Mouse (Mus musculus) heart, embryonic 13.5 days (tissue): ENCODE results near the gene Lyve1. TPM values are rescaled to one million over a fixed set of nuclear protein-coding genes. Genes with fewer than 3 reads are reported as not detected.

Experiments
- ATAC-seq: fragments of 200-750 bp; cut with Nextera tagmentation; 2 replicates; pipeline ENCODE4 v1.8.0; 2017; ENCODE audit warnings: moderate TSS enrichment; ENCODE audit not compliant: insufficient number of reproducible peaks, low FRiP score, low TSS enrichment; ENCODE audit errors: extremely low read depth
- H3K27ac ChIP-seq: fragments of 300-500 bp; sonication (generic); replicated peaks from 2 replicates; pipeline ENCODE4 v1.5.1; 2015; ENCODE audit warnings: moderate library complexity, mild to moderate bottlenecking, inconsistent platforms
- H3K27me3 ChIP-seq: fragments of 300-500 bp; sonication (generic); replicated peaks from 2 replicates; pipeline ENCODE4 v1.6.1; 2015; ENCODE audit warnings: mild to moderate bottlenecking, inconsistent platforms
- H3K36me3 ChIP-seq: fragments of 300-500 bp; sonication (generic); 2 replicates; pipeline ENCODE4 v1.6.1; 2015; ENCODE audit warnings: mild to moderate bottlenecking, inconsistent platforms
- H3K4me1 ChIP-seq: fragments of 300-500 bp; sonication (generic); 2 replicates; pipeline ENCODE4 v1.6.1; 2015; ENCODE audit warnings: inconsistent platforms
- H3K4me2 ChIP-seq: fragments of 300-500 bp; sonication (generic); 2 replicates; pipeline ENCODE4 v1.6.1; 2015; ENCODE audit warnings: inconsistent platforms, mild to moderate bottlenecking, moderate library complexity
- H3K4me3 ChIP-seq: fragments of 300-500 bp; sonication (generic); 2 replicates; pipeline ENCODE4 v1.5.1; 2015; ENCODE audit warnings: moderate library complexity, mild to moderate bottlenecking, inconsistent platforms
- H3K9ac ChIP-seq: fragments of 300-500 bp; sonication (generic); 2 replicates; pipeline ENCODE4 v1.6.1; 2015; ENCODE audit warnings: inconsistent platforms, mild to moderate bottlenecking, moderate library complexity
- H3K9me3 ChIP-seq: fragments of 300-500 bp; sonication (generic); 2 replicates; pipeline ENCODE4 v1.6.1; 2016; ENCODE audit warnings: inconsistent platforms
- WGBS: fragments of 180-500 bp; shearing (Covaris S2); methylation state at CpG from one replicate; pipeline ENCODE4 v1.1.7; 2015; ENCODE audit warnings: mixed read lengths; 5-methylcytosine and 5-hydroxymethylcytosine counted together
- polyA plus RNA-seq: library from polyadenylated mRNA; unstranded; fragments of >200 nt; fragmentation: Nextera tagmentation; extraction: Ambion mirVana; gene quantifications from 2 replicates; pipeline ENCODE4 v1.2.1, GENCODE M21; 2015

Lyve1 gene
- polyA plus RNA-seq, 1 experiment from 2014 or later: 6.2 TPM

GRCm38 (mm10) chr7:110823076-110823475 lies 40.0 kb downstream of the Lyve1 start:
- H3K36me3 ChIP-seq: peaks cover 53% of the 10 kb centered on the region
- WGBS: 67% methylated on average over 8 of the region's 8 CpGs
- no peak overlapping the region for H3K9ac ChIP-seq
- no peak overlapping the region for H3K4me2 ChIP-seq
- ATAC-seq: no peak
- H3K4me3 ChIP-seq: no peak overlapping the region
- H3K9me3 ChIP-seq: no peaks in the 10 kb centered on the region
- H3K27ac ChIP-seq: 0 out of 2 replicates have a peak overlapping the region, but pooled peaks have one; percentile 58
- peaks cover 64% of the 10 kb centered on the region for H3K4me1 ChIP-seq
- H3K27me3 ChIP-seq: no peaks in the 10 kb centered on the region

DNA sequence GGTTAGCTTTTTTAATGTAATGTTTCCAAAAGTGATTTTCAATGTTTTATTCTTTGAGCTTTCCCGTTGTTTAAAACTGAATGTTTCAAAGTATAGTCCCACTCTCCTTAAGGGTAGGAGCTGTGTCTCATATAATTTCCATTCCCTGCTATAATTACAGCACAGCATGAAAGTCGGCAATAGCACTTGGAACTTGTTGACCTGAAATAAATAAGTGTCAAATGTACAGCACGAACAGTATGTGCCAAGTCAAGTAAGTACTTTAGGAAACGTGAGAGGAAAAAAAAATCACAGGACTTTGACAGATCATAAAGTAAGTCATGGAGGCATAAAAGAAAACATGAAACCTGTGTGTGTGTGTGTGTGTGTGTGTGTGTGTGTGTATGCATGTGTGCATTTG lies 41.0 kb downstream of the Lyve1 start:
- 63% methylated on average over 4 of the region's 4 CpGs for WGBS

DNA sequence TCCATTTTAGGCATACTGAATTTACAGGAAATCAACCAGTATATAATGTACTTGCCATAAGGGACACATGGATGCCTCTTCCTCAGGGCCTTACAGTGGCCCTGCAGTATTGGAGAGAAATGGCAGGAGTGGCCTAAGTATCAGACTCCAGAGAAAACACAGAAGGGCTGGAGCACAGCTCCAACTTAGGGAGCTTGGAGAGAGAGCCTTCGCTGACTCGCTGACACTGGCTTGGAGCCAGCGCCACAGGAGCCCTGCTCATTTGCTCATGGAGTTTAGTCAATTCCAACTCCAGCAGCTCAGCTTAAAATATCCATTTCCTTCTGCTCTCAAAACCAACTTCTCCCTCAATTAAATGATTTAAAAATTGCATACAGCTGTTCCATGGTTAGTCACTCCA lies 41.4 kb downstream of the Lyve1 start:
- WGBS: 6% methylated on average over 3 of the region's 3 CpGs

More for the DNA sequence above, 41.0 kb downstream of the Lyve1 start:
- H3K4me1 ChIP-seq: peaks cover 65% of the 10 kb centered on the region
- no peak overlapping the region; the same call in 1 of the 2 replicates for H3K9ac ChIP-seq
- H3K36me3 ChIP-seq: peaks cover 46% of the 10 kb centered on the region
- no peak for ATAC-seq
- peak overlapping the region; percentile 85 for H3K27ac ChIP-seq
- no peak overlapping the region for H3K4me2 ChIP-seq
- no peaks in the 10 kb centered on the region for H3K9me3 ChIP-seq
- no peak overlapping the region for H3K4me3 ChIP-seq
- H3K27me3 ChIP-seq: no peaks in the 10 kb centered on the region

DNA sequence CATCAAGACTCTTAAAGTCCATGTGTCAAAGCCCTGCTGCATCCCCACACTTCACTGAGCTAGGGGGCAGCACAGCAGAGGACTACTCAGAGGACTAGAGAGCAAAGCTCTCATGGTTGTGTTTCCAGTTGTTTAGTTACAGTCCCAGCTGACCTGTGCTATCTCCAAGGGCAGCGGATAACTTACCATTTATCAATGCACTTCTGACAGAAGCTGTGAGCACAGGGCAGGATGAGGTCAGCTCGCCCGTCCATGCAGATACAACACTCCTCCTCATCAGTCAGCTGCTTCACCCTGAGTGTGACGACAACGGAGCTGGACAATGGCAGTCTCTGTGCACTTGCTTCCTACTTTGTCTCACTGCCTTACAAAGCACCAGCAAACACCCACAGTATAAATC lies 42.0 kb downstream of the Lyve1 start:
- Histone ChIP-seq H3K9ac (peak overlapping the region; percentile 37), H3K9me3 (no peaks in the 10 kb centered on the region), H3K4me3 (no peak overlapping the region), H3K36me3 (peaks cover 36% of the 10 kb centered on the region), H3K27me3 (no peaks in the 10 kb centered on the region), H3K27ac (peak overlapping the region; percentile 85), H3K4me2 (peak overlapping the region; percentile 20), H3K4me1 (peaks cover 65% of the 10 kb centered on the region)
- ATAC-seq: no peak
- 14% methylated on average over 5 of the region's 5 CpGs for WGBS

More for the DNA sequence above, 41.4 kb downstream of the Lyve1 start:
- Histone ChIP-seq H3K27me3 (no peaks in the 10 kb centered on the region), H3K36me3 (peaks cover 42% of the 10 kb centered on the region), H3K4me1 (peaks cover 65% of the 10 kb centered on the region), H3K4me2 (peak overlapping the region; percentile 20; the same call in 1 of the 2 replicates), H3K27ac (peak overlapping the region; percentile 85), H3K9me3 (no peaks in the 10 kb centered on the region), H3K9ac (no peak overlapping the region; the same call in 1 of the 2 replicates), H3K4me3 (no peak overlapping the region)
- no peak for ATAC-seq

DNA sequence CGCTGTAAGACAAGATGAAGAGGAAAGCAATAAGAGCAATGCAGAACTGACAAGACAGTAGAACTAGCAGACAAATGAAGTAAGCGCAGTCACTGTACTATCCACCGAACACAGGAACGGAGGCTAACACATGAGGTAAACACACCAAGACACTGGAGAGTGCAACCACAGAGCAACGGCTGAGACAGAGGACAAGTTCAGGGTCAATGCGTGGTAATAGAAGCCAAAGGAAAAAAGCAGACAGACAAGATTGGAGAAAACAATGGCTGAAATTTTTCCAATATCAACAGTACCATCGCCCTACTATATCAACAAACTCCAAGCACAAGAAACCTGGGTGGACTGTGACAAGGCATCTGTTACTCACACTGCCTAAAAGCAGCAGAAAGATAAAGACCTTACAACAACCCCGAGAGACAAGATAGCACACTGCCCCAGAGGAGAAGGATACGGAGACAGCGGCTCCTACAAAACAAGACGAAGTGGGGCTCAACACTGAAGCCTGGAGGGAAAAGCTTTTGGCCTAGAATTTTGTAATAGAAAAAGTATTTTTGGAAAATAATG lies 44.2 kb downstream of the Lyve1 start:
- no peaks in the 10 kb centered on the region for H3K27me3 ChIP-seq
- no peaks in the 10 kb centered on the region for H3K9me3 ChIP-seq
- H3K4me2 ChIP-seq: peak overlapping the region; percentile 11; the same call in 1 of the 2 replicates
- H3K36me3 ChIP-seq: peaks cover 24% of the 10 kb centered on the region
- H3K4me1 ChIP-seq: peaks cover 57% of the 10 kb centered on the region
- no peak for ATAC-seq
- 37% methylated on average over 11 of the region's 11 CpGs for WGBS
- peak overlapping the region; percentile 29; the same call in 1 of the 2 replicates for H3K27ac ChIP-seq
- H3K4me3 ChIP-seq: no peak overlapping the region
- H3K9ac ChIP-seq: peak overlapping the region; percentile 44; the same call in 1 of the 2 replicates

GRCm38 (mm10) chr7:110818206-110818605 lies 44.8 kb downstream of the Lyve1 start:
- Histone ChIP-seq H3K27me3 (no peaks in the 10 kb centered on the region), H3K36me3 (peaks cover 20% of the 10 kb centered on the region), H3K4me3 (no peak overlapping the region), H3K4me2 (no peak overlapping the region), H3K27ac (peak overlapping the region; percentile 29), H3K4me1 (peaks cover 51% of the 10 kb centered on the region), H3K9me3 (no peaks in the 10 kb centered on the region), H3K9ac (peak overlapping the region; percentile 5)
- no peak for ATAC-seq
- WGBS: 51% methylated on average over 6 of the region's 6 CpGs

GRCm38 (mm10) chr7:110816037-110816436 lies 47.0 kb downstream of the Lyve1 start:
- WGBS: 61% methylated on average over 5 of the region's 5 CpGs
- Histone ChIP-seq H3K4me3 (no peak overlapping the region), H3K9me3 (no peaks in the 10 kb centered on the region), H3K27me3 (no peaks in the 10 kb centered on the region), H3K27ac (no peak overlapping the region), H3K9ac (no peak overlapping the region), H3K36me3 (peaks cover 24% of the 10 kb centered on the region), H3K4me1 (peaks cover 36% of the 10 kb centered on the region), H3K4me2 (no peak overlapping the region)
- ATAC-seq: no peak

- Histone ChIP-seq H3K27me3 (no peaks in the 10 kb centered on the region), H3K4me2 (no peak overlapping the region), H3K9ac (no peak overlapping the region), H3K36me3 (peaks cover 34% of the 10 kb centered on the region), H3K9me3 (no peaks in the 10 kb centered on the region), H3K4me3 (no peak overlapping the region), H3K4me1 (peaks cover 19% of the 10 kb centered on the region), H3K27ac (no peak overlapping the region)
- ATAC-seq: no peak
- 54% methylated on average over 1 of the region's 1 CpGs for WGBS
Measured at GRCm38 (mm10) chr7:110813983-110814382, 49.1 kb downstream of the Lyve1 start.

DNA sequence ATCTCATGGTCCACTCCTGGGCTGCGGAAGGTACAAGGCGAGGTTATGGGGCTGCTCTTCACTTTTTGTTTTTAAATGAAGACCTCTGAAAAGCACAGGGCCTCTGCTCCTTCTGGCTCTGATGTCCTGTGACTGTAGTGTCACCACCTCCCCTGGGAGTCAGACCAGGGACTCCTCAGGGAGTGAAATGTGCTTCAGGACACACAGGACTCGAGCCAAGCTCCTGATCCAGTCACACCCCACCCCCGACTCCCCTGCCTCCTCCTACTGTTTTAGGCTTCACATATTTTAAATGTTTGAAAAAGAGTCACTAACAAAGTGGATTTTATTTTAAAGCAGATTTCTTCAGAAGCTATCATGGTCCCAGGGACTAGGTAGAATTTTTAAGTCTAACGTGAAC lies 51.5 kb downstream of the Lyve1 start:
- Histone ChIP-seq H3K9me3 (no peaks in the 10 kb centered on the region), H3K27me3 (no peaks in the 10 kb centered on the region), H3K4me1 (peaks cover 14% of the 10 kb centered on the region), H3K27ac (0 out of 2 replicates have a peak overlapping the region, but pooled peaks have one; percentile 16), H3K36me3 (peaks cover 39% of the 10 kb centered on the region), H3K4me3 (no peak overlapping the region), H3K4me2 (no peak overlapping the region), H3K9ac (no peak overlapping the region)
- WGBS: 69% methylated on average over 5 of the region's 5 CpGs
- no peak for ATAC-seq

DNA sequence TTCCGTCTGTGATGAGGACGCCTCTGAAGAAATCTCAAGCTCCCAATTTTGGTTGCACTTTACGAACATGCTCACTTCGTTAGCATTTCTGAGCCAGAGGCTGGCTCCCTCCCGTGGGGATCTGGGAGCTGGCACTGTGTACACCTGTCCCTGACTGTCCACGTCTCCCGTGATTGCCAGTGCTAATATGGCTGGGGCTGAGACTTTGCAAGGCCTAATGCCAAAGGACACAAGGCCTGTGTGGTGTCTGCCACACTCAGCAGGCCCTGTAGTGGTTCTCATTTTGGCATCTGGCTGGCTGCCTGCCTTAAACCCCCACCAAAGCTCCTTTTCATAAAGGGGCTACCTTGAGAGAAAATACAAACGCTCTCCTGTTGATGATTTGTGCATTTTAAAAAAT lies 52.0 kb downstream of the Lyve1 start:
- Histone ChIP-seq H3K36me3 (peaks cover 39% of the 10 kb centered on the region), H3K9me3 (no peaks in the 10 kb centered on the region), H3K4me2 (no peak overlapping the region), H3K27me3 (no peaks in the 10 kb centered on the region), H3K27ac (no peak overlapping the region), H3K4me1 (peaks cover 14% of the 10 kb centered on the region), H3K9ac (no peak overlapping the region), H3K4me3 (no peak overlapping the region)
- 80% methylated on average over 8 of the region's 8 CpGs for WGBS
- ATAC-seq: no peak

GRCm38 (mm10) chr7:110809585-110810557 lies 53.2 kb downstream of the Lyve1 start:
- H3K4me3 ChIP-seq: no peak overlapping the region
- H3K27ac ChIP-seq: no peak overlapping the region
- H3K27me3 ChIP-seq: no peaks in the 10 kb centered on the region
- no peaks in the 10 kb centered on the region for H3K9me3 ChIP-seq
- ATAC-seq: no peak
- no peak overlapping the region for H3K4me2 ChIP-seq
- H3K4me1 ChIP-seq: peaks cover 14% of the 10 kb centered on the region
- peaks cover 37% of the 10 kb centered on the region for H3K36me3 ChIP-seq
- no peak overlapping the region for H3K9ac ChIP-seq
- 76% methylated on average over 18 of the region's 18 CpGs for WGBS
